Mouse (Mus musculus) forebrain, postnatal 0 days (tissue): Measurements from ENCODE around the gene Jmjd1c. TPM values are rescaled to one million over a fixed set of nuclear protein-coding genes. Genes with fewer than 3 reads are reported as not detected.

Source experiments
- ATAC-seq: fragments of 200-750 bp; cut with Nextera tagmentation; 2 replicates; pipeline ENCODE4 v1.8.0; 2017; ENCODE audit warnings: mild to moderate bottlenecking, moderate library complexity
- DNase-seq: peaks from one replicate; pipeline ENCODE4 v3.0.0-alpha.2; 2015
- H3K27ac ChIP-seq: fragments of 300-500 bp; sonication (generic); 2 replicates; pipeline ENCODE4 v1.5.1; 2014; ENCODE audit warnings: low read depth, mild to moderate bottlenecking, antibody characterized with exemption, low read length, moderate library complexity, mixed read lengths
- H3K27me3 ChIP-seq: fragments of 300-500 bp; sonication (generic); 2 replicates; pipeline ENCODE4 v1.6.1; 2014; ENCODE audit warnings: mild to moderate bottlenecking, low read length, mixed read lengths; ENCODE audit not compliant: insufficient read depth
- H3K36me3 ChIP-seq: fragments of 300-500 bp; sonication (generic); 2 replicates; pipeline ENCODE4 v1.6.1; 2014; ENCODE audit warnings: mild to moderate bottlenecking, moderate library complexity; ENCODE audit not compliant: insufficient read depth
- H3K4me1 ChIP-seq: fragments of 300-500 bp; sonication (generic); 2 replicates; pipeline ENCODE4 v1.6.1; 2014; ENCODE audit warnings: antibody characterized with exemption; ENCODE audit not compliant: insufficient read depth
- H3K4me2 ChIP-seq: fragments of 300-500 bp; sonication (generic); 2 replicates; pipeline ENCODE4 v1.6.1; 2014; ENCODE audit warnings: low read depth, mild to moderate bottlenecking, moderate library complexity
- H3K4me3 ChIP-seq: fragments of 300-500 bp; sonication (generic); 2 replicates; pipeline ENCODE4 v1.5.1; 2014; ENCODE audit warnings: low read depth, low read length, mixed read lengths
- H3K9ac ChIP-seq: fragments of 300-500 bp; sonication (generic); 2 replicates; pipeline ENCODE4 v1.6.1; 2014; ENCODE audit warnings: mild to moderate bottlenecking
- H3K9me3 ChIP-seq: fragments of 300-500 bp; sonication (generic); 2 replicates; pipeline ENCODE4 v1.6.1; 2016; ENCODE audit warnings: low read length
- CTCF ChIP-seq: sonication (generic); IDR thresholded peaks from 2 replicates; pipeline ENCODE4 v1.5.1; 2016; ENCODE audit warnings: antibody characterized with exemption, control low read depth, low read depth
- WGBS: fragments of 180-500 bp; shearing (Covaris S2); extraction: QIAGEN DNeasy Blood & Tissue Kit; methylation state at CpG from one replicate; pipeline ENCODE4 v1.1.7; 2014; 5-methylcytosine and 5-hydroxymethylcytosine counted together
- polyA plus RNA-seq: library from polyadenylated mRNA; unstranded; fragments of >200 nt; fragmentation: Nextera tagmentation; extraction: Ambion mirVana; gene quantifications from 2 replicates; pipeline ENCODE4 v1.2.1, GENCODE M21; 2015
- total RNA-seq: library from RNA; depleted of rRNA; stranded (reverse); fragments of >200 nt; gene quantifications from 2 replicates; pipeline ENCODE4 v1.2.3, GENCODE M21; 2014

The Jmjd1c gene
- total and polyA plus RNA-seq, 2 experiments from 2014 or later, result 44.4 to 76.8 TPM

- Histone ChIP-seq H3K4me3 (no peak overlapping the region), H3K9me3 (no peaks in the 10 kb centered on the region), H3K4me2 (peak overlapping the region; percentile 13; the same call in 1 of the 2 replicates), H3K27me3 (no peaks in the 10 kb centered on the region), H3K4me1 (peaks cover 19% of the 10 kb centered on the region), H3K9ac (no peak overlapping the region), H3K36me3 (no peaks in the 10 kb centered on the region), H3K27ac (peak overlapping the region; percentile 55)
- ATAC-seq (peak; percentile 47), DNase-seq (peak; percentile 58)
- WGBS, result 10% methylated on average over 10 of the region's 10 CpGs
- no peak for TF ChIP-seq CTCF
Observed at GRCm38 (mm10) chr10:67061367-67061801, 34.5 kb upstream of the Jmjd1c start.

DNA sequence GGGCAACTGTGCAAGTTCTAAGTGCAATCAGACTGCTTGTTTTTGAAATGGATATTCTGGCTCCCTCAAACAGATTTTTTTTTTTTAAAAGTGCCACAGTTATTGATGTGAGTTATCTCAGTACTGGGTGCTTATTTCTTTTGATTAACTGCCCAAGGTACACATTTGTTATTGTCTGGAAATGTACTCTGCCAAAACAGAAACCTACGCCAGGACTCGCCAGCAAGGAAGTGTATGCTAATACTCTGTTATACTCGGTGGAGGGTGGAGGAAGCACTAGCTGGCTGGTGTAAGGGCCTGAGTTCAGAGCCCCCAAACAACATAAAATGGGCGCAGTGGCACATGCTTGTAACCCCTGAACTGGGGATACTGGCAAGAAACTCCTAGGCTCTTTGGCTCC is 34.1 kb upstream of the Jmjd1c start:
- peak overlapping the region; percentile 13; the same call in 1 of the 2 replicates for H3K4me2 ChIP-seq
- ATAC-seq (no peak), DNase-seq (no peak)
- no peak overlapping the region for H3K4me3 ChIP-seq
- no peak for TF ChIP-seq CTCF
- no peaks in the 10 kb centered on the region for H3K36me3 ChIP-seq
- H3K27me3 ChIP-seq, result no peaks in the 10 kb centered on the region
- peaks cover 21% of the 10 kb centered on the region for H3K4me1 ChIP-seq
- 43% methylated on average over 4 of the region's 4 CpGs for WGBS
- H3K27ac ChIP-seq, result peak overlapping the region; percentile 55; the same call in 1 of the 2 replicates
- no peak overlapping the region for H3K9ac ChIP-seq
- H3K9me3 ChIP-seq, result no peaks in the 10 kb centered on the region

DNA sequence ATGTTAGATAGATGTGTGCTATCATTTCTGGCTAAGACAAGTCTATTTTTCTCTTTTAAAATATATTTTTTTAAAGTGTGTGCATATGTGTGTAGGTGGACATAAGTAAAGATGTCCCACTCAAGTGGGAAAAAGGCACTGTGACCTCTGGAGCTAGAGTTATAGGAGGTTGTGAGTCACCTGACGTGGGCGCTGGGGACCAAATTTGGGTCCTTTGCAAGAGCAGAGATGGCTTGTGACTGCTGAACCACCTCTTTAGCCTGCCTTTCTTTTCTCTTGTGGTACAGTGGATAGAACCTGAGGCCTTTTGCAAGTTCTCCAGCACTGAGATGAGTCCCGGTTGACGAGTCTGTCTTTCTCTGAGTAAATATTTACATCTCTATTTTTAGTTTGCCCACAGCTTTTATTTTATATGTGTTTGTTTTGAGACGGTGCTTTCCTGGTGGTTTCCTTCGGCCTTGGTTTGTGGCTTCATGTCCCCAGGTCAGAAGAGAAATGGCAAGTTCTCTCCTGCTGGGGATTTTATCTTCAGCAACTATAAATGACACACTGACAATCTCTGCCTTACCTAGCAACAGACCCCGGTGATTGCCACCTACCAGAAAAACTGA is 30.5 kb upstream of the Jmjd1c start:
- Histone ChIP-seq H3K36me3 (no peaks in the 10 kb centered on the region), H3K9me3 (no peaks in the 10 kb centered on the region), H3K27ac (no peak overlapping the region), H3K4me2 (no peak overlapping the region), H3K4me1 (peaks cover 21% of the 10 kb centered on the region; the same call in 1 of the 2 replicates), H3K27me3 (no peaks in the 10 kb centered on the region), H3K9ac (no peak overlapping the region), H3K4me3 (no peak overlapping the region)
- TF ChIP-seq CTCF, result no peak
- DNase-seq (no peak), ATAC-seq (0 out of 2 replicates have a peak, but pooled peaks have one; percentile 17)
- WGBS, result 71% methylated on average over 7 of the region's 7 CpGs

DNA sequence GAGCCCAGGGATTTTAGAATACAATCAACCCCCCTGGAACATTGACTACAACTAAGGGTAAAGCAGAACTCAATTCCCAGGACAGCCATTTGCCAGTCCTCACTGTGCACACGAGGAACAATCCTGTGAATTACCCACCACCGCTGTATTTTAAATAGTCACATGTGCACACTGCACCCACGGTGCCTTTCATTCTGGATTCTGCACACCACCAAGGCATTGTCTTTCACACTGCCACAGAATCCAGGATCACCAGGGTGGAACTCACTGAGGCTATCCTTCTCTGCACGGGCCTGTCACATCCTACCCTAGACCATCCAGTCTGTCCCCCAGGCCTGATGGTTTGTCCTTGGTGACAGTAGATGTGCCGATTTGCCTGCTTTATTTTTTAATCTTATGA is 30.0 kb upstream of the Jmjd1c start:
- 32% methylated on average over 5 of the region's 5 CpGs for whole genome bisulfite sequencing
- no peak for TF ChIP-seq CTCF
- DNase-seq (no peak), ATAC-seq (peak; percentile 34; the same call in 1 of the 2 replicates)
- Histone ChIP-seq H3K4me3 (no peak overlapping the region), H3K4me1 (peaks cover 21% of the 10 kb centered on the region; the same call in 1 of the 2 replicates), H3K9me3 (no peaks in the 10 kb centered on the region), H3K27me3 (no peaks in the 10 kb centered on the region), H3K4me2 (no peak overlapping the region), H3K27ac (0 out of 2 replicates have a peak overlapping the region, but pooled peaks have one; percentile 4), H3K9ac (no peak overlapping the region), H3K36me3 (no peaks in the 10 kb centered on the region)

DNA sequence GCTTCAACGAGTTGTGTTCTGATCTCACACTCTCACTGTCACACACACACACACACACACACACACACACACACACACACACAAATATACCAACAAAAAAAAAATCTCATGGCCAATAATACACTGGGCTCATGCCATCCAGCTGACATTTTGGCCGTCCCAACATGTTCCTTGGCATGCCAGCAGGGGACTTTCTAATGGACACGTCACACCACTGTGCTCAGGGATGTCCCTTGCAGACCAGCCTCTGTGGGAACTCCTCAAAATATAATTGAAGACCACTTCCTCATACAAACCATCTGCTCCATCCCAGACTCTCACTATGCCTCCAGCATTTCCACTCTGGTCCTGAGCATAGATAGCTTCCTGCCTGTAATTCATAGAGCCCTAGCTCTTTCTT is 29.5 kb upstream of the Jmjd1c start:
- no peak overlapping the region for H3K4me2 ChIP-seq
- WGBS, result 60% methylated on average over 3 of the region's 3 CpGs
- no peak overlapping the region for H3K4me3 ChIP-seq
- H3K9ac ChIP-seq, result no peak overlapping the region
- DNase-seq (no peak), ATAC-seq (no peak)
- H3K36me3 ChIP-seq, result no peaks in the 10 kb centered on the region
- TF ChIP-seq CTCF, result no peak
- H3K4me1 ChIP-seq, result peaks cover 17% of the 10 kb centered on the region; the same call in 1 of the 2 replicates
- 0 out of 2 replicates have a peak overlapping the region, but pooled peaks have one; percentile 4 for H3K27ac ChIP-seq
- H3K9me3 ChIP-seq, result no peaks in the 10 kb centered on the region
- H3K27me3 ChIP-seq, result no peaks in the 10 kb centered on the region

GRCm38 (mm10) chr10:67069013-67069412 is 26.9 kb upstream of the Jmjd1c start:
- WGBS, result 92% methylated on average over 10 of the region's 10 CpGs
- Histone ChIP-seq H3K4me2 (no peak overlapping the region), H3K27me3 (no peaks in the 10 kb centered on the region), H3K9ac (no peak overlapping the region), H3K27ac (no peak overlapping the region), H3K4me1 (0 out of 2 replicates have a peak, but pooled peaks cover 11% of the 10 kb centered on the region), H3K9me3 (no peaks in the 10 kb centered on the region), H3K4me3 (no peak overlapping the region), H3K36me3 (no peaks in the 10 kb centered on the region)
- no peak for DNase-seq
- no peak for ATAC-seq
- TF ChIP-seq CTCF, result no peak

DNA sequence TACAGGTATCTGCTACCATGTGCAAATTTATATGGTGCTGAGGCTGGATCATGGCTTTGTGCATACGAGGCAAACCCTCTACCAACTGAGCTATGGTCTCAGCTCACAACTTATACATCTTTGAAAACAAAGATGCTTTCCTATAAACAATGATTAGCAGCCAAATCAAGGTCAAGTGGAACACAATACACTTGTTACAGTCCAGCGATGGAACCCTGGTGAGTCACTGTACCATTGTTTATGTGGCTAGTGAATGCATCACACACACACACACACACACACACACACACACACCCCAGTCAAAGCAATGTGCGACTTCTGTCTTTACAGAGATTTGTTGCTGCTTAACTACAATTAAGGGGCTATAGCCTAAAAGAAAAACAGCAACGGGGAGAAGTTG is 24.5 kb upstream of the Jmjd1c start:
- TF ChIP-seq CTCF, result no peak
- no peaks in the 10 kb centered on the region for H3K9me3 ChIP-seq
- H3K4me3 ChIP-seq, result no peak overlapping the region
- WGBS, result 75% methylated on average over 4 of the region's 4 CpGs
- no peaks in the 10 kb centered on the region for H3K27me3 ChIP-seq
- DNase-seq, result no peak
- no peak overlapping the region for H3K4me2 ChIP-seq
- no peak overlapping the region for H3K27ac ChIP-seq
- peaks cover 4% of the 10 kb centered on the region; the same call in 1 of the 2 replicates for H3K4me1 ChIP-seq
- no peak overlapping the region for H3K9ac ChIP-seq
- ATAC-seq, result no peak
- H3K36me3 ChIP-seq, result no peaks in the 10 kb centered on the region
